Mouse (Mus musculus): ENCODE data around the gene Rcn3. TPM values are rescaled to one million over a fixed set of nuclear protein-coding genes. Genes with fewer than 3 reads are reported as not detected.
"Not testable (repeated sequence)": the region's sequence is repeated elsewhere in the genome, so short reads cannot be mapped to it uniquely, and the experiment has no call there.

Gene Rcn3
- polyA plus RNA-seq, 1 experiment from 2014 or later: 67.4 TPM

DNA sequence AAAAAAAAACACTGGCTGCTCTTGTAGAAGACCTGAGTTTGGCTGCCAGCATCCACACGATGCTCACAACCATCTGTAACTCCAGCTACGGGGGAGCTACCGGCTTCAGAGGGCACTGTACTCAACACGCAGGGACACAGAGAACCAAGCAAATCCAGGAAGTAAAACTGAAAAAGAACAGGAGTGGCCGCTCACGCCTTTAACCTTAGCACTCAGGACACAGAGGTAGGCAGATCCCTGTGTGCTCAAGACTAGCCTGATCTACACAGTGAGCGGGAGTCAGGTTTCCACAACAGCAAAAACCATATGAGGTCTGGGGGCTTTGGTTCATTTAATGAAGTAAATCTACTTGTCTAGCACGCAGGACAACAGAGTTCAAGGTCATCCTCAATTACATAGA is 13.5 kb upstream of the Rcn3 start:
- Histone ChIP-seq H3K27ac (ENCODE audit: low read depth, low read length) (no peak overlapping the region), H3K27me3 (replicated peaks; ENCODE audit: control insufficient read depth, insufficient read depth, low read length) (no peaks in the 10 kb centered on the region), H3K9me3 (replicated peaks; ENCODE audit: control insufficient read depth, low read length) (no peaks in the 10 kb centered on the region), H3K4me1 (ENCODE audit: control insufficient read depth, insufficient read depth, low read length) (no peaks in the 10 kb centered on the region), H3K36me3 (ENCODE audit: control insufficient read depth, insufficient read depth, low read length) (no peaks in the 10 kb centered on the region), H3K4me2 (ENCODE audit: low read length) (no peak overlapping the region), H3K9ac (ENCODE audit: low read length) (no peak overlapping the region), H3K4me3 (ENCODE audit: low read depth, low read length) (no peak overlapping the region)
- DNase-seq (ENCODE audit: low spot score) (no peak), ATAC-seq (no peak)
- 81% methylated on average over 8 of the region's 8 CpGs for WGBS

DNA sequence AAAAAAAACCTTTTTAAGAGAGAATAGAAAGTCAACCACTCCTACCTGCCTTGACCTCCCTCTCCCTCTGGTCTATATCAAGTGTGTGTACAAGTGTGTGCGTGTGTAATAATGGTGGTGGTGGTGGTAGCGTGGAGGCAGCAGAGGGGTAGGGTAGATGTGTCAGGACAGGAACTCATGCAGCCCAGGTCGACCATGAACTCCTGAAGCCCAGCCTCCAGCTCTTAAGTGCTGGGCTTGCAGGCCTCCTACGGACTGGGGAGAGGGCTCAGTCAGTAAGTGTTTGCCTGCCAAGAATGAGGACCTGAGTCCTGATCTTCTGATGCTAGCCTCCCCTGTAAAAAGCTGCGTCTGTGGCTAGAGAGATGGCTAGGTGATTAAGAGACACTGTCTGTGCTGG is 12.9 kb upstream of the Rcn3 start:
- WGBS: 84% methylated on average over 5 of the region's 5 CpGs
- Histone ChIP-seq H3K4me2 (ENCODE audit: low read length) (no peak overlapping the region), H3K9ac (ENCODE audit: low read length) (no peak overlapping the region), H3K9me3 (replicated peaks; ENCODE audit: control insufficient read depth, low read length) (no peaks in the 10 kb centered on the region), H3K27me3 (replicated peaks; ENCODE audit: control insufficient read depth, insufficient read depth, low read length) (no peaks in the 10 kb centered on the region), H3K27ac (ENCODE audit: low read depth, low read length) (no peak overlapping the region), H3K36me3 (ENCODE audit: control insufficient read depth, insufficient read depth, low read length) (no peaks in the 10 kb centered on the region), H3K4me1 (ENCODE audit: control insufficient read depth, insufficient read depth, low read length) (no peaks in the 10 kb centered on the region), H3K4me3 (ENCODE audit: low read depth, low read length) (no peak overlapping the region)
- no peak for DNase-seq (ENCODE audit: low spot score)
- no peak for ATAC-seq

- DNase-seq (ENCODE audit: low spot score) (no peak), ATAC-seq (no peak)
- H3K27ac ChIP-seq (ENCODE audit: low read depth, low read length): no peak within 1 kb of the TSS
- no peaks in the 10 kb centered on the region for H3K36me3 ChIP-seq (ENCODE audit: control insufficient read depth, insufficient read depth, low read length)
- H3K9ac ChIP-seq (ENCODE audit: low read length): no peak within 1 kb of the TSS
- H3K9me3 ChIP-seq (replicated peaks; ENCODE audit: control insufficient read depth, low read length): no peaks in the 10 kb centered on the region
- H3K4me2 ChIP-seq (ENCODE audit: low read length): no peak within 1 kb of the TSS
- H3K27me3 ChIP-seq (replicated peaks; ENCODE audit: control insufficient read depth, insufficient read depth, low read length): no peaks in the 10 kb centered on the region
- H3K4me1 ChIP-seq (ENCODE audit: control insufficient read depth, insufficient read depth, low read length): no peaks in the 10 kb centered on the region
- H3K4me3 ChIP-seq (ENCODE audit: low read depth, low read length): no peak within 1 kb of the TSS
- 79% methylated on average over 7 of the region's 7 CpGs for WGBS
Observed at GRCm38 (mm10) chr7:45103652-45104180, 11.7 kb upstream of the Rcn3 start, which contains the start of gene Fcgrt. Fcgrt (minus strand) TSS chr7:45103851.

- H3K9ac ChIP-seq (ENCODE audit: low read length): no peak overlapping the region
- H3K4me1 ChIP-seq (ENCODE audit: control insufficient read depth, insufficient read depth, low read length): no peaks in the 10 kb centered on the region
- ATAC-seq: no peak
- H3K27ac ChIP-seq (ENCODE audit: low read depth, low read length): no peak overlapping the region
- H3K4me3 ChIP-seq (ENCODE audit: low read depth, low read length): no peak overlapping the region
- H3K27me3 ChIP-seq (replicated peaks; ENCODE audit: control insufficient read depth, insufficient read depth, low read length): no peaks in the 10 kb centered on the region
- no peak for DNase-seq (ENCODE audit: low spot score)
- H3K9me3 ChIP-seq (replicated peaks; ENCODE audit: control insufficient read depth, low read length): no peaks in the 10 kb centered on the region
- 85% methylated on average over 9 of the region's 9 CpGs for WGBS
- H3K4me2 ChIP-seq (ENCODE audit: low read length): no peak overlapping the region
- no peaks in the 10 kb centered on the region for H3K36me3 ChIP-seq (ENCODE audit: control insufficient read depth, insufficient read depth, low read length)
Observed at GRCm38 (mm10) chr7:45102940-45103585, 11.0 kb upstream of the Rcn3 start.

DNA sequence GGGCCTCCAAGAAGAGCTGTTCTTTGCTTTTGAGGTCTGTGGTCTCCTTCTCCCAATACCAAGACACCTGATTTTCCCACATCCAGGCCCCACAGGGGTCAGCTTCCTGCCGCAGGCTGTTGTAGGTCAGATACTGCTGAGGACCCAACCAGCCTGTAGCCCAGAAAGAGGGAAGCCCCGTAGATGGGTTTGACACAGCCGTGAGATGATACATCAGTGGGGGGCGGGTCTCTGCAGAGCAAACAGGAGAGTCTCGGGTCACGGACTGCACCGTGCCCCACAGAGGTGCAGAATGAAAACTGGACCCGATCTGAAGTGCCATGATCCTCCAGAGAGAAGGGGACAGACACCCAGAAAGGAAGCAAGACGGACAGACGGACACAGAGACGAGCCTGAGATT is 10.4 kb upstream of the Rcn3 start:
- no peaks in the 10 kb centered on the region for H3K27me3 ChIP-seq (replicated peaks; ENCODE audit: control insufficient read depth, insufficient read depth, low read length)
- H3K27ac ChIP-seq (ENCODE audit: low read depth, low read length): no peak overlapping the region
- H3K9ac ChIP-seq (ENCODE audit: low read length): no peak overlapping the region
- no peaks in the 10 kb centered on the region for H3K36me3 ChIP-seq (ENCODE audit: control insufficient read depth, insufficient read depth, low read length)
- ATAC-seq (no peak), DNase-seq (ENCODE audit: low spot score) (no peak)
- H3K4me3 ChIP-seq (ENCODE audit: low read depth, low read length): no peak overlapping the region
- WGBS: 87% methylated on average over 11 of the region's 11 CpGs
- H3K4me1 ChIP-seq (ENCODE audit: control insufficient read depth, insufficient read depth, low read length): no peaks in the 10 kb centered on the region
- no peaks in the 10 kb centered on the region for H3K9me3 ChIP-seq (replicated peaks; ENCODE audit: control insufficient read depth, low read length)
- H3K4me2 ChIP-seq (ENCODE audit: low read length): no peak overlapping the region

DNA sequence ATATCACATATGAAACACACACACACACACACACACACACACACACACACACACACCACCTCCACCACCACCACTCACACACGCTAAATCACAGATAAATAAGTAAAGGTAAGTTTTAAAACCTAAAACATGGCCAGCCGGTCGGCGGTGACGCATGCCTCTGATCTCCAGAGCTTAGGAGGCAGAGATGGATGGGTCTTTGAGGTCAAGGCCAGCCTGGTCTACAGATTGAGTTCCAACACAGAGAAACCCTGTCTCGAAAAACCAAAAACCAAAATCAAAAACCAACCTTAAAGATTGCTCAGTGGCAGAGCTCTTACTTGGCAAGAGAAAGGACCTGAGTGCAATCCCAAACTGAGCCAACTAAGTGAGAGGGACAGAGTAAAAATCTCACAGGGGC is 8.0 kb upstream of the Rcn3 start:
- Histone ChIP-seq H3K4me3 (ENCODE audit: low read depth, low read length) (no peak overlapping the region), H3K27ac (ENCODE audit: low read depth, low read length) (no peak overlapping the region), H3K36me3 (ENCODE audit: control insufficient read depth, insufficient read depth, low read length) (no peaks in the 10 kb centered on the region), H3K9me3 (replicated peaks; ENCODE audit: control insufficient read depth, low read length) (no peaks in the 10 kb centered on the region), H3K27me3 (replicated peaks; ENCODE audit: control insufficient read depth, insufficient read depth, low read length) (no peaks in the 10 kb centered on the region), H3K4me2 (ENCODE audit: low read length) (no peak overlapping the region), H3K9ac (ENCODE audit: low read length) (no peak overlapping the region), H3K4me1 (ENCODE audit: control insufficient read depth, insufficient read depth, low read length) (no peaks in the 10 kb centered on the region)
- DNase-seq (ENCODE audit: low spot score): no peak
- no peak for ATAC-seq
- 93% methylated on average over 6 of the region's 6 CpGs for WGBS

DNA sequence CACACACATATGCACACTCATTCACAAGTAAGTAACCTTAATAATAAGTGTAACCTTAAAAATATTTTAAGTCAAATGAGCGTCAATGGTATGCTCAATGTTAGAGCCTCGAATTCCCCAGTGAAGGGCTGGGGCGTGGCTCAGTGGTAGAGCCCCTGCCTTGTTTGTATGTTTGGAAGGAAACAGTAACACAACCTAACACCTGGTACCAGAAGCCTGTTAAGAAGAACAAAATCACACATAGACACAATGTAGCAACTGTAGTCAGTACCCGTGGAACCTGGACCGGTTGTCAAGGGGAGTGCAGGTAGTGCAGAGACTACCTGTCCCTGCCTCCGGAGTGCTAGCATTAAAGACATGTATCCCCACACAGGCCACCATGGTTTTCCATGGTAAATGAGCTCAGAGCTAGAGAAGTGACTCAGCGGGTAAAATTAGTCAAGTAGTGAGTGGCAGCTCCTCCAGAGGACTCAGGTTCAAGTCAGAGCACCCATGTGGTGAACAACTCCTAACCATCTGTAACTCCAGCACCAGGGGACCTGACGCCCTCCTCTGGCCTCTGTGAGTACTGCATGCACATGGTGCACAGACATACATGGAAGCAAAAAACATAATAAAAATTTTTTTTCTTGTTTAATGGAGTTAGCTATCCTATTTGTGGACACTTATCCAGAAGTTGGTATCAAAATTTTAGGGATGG is 6.7 kb upstream of the Rcn3 start:
- H3K36me3 ChIP-seq (ENCODE audit: control insufficient read depth, insufficient read depth, low read length): no peaks in the 10 kb centered on the region
- H3K4me1 ChIP-seq (ENCODE audit: control insufficient read depth, insufficient read depth, low read length): no peaks in the 10 kb centered on the region
- 91% methylated on average over 8 of the region's 8 CpGs for WGBS
- H3K27ac ChIP-seq (ENCODE audit: low read depth, low read length): no peak overlapping the region
- H3K9me3 ChIP-seq (replicated peaks; ENCODE audit: control insufficient read depth, low read length): no peaks in the 10 kb centered on the region
- no peak overlapping the region for H3K4me2 ChIP-seq (ENCODE audit: low read length)
- no peaks in the 10 kb centered on the region for H3K27me3 ChIP-seq (replicated peaks; ENCODE audit: control insufficient read depth, insufficient read depth, low read length)
- H3K9ac ChIP-seq (ENCODE audit: low read length): no peak overlapping the region
- no peak for ATAC-seq
- H3K4me3 ChIP-seq (ENCODE audit: low read depth, low read length): no peak overlapping the region
- DNase-seq (ENCODE audit: low spot score): no peak

DNA sequence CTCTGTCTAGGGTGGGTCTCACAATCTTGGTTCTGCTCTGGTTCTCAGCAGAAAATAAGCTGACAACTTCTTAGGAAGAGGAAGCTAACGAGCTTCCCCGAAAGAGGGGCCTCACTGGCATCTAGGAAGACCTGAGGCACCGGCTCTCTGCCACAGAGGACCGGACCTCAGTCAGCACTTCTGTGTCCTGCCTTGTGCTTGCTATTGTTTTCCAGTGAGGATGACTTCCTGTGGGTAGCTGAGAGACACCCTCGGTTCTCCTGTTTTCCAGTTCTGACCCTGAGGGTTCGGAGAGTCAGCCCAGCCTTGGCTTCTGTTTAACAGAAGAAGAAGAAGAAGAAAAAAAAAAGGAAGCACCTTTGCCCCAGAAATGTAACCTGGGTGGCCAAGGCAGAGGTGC is 5.5 kb upstream of the Rcn3 start:
- H3K36me3 ChIP-seq (ENCODE audit: control insufficient read depth, insufficient read depth, low read length): no peaks in the 10 kb centered on the region
- no peak overlapping the region for H3K27ac ChIP-seq (ENCODE audit: low read depth, low read length)
- WGBS: 41% methylated on average over 6 of the region's 6 CpGs
- ATAC-seq (no peak), DNase-seq (ENCODE audit: low spot score) (no peak)
- no peaks in the 10 kb centered on the region for H3K27me3 ChIP-seq (replicated peaks; ENCODE audit: control insufficient read depth, insufficient read depth, low read length)
- H3K4me1 ChIP-seq (ENCODE audit: control insufficient read depth, insufficient read depth, low read length): no peaks in the 10 kb centered on the region
- no peak overlapping the region for H3K9ac ChIP-seq (ENCODE audit: low read length)
- no peak overlapping the region for H3K4me3 ChIP-seq (ENCODE audit: low read depth, low read length)
- H3K9me3 ChIP-seq (replicated peaks; ENCODE audit: control insufficient read depth, low read length): no peaks in the 10 kb centered on the region
- no peak overlapping the region for H3K4me2 ChIP-seq (ENCODE audit: low read length)

GRCm38 (mm10) chr7:45095965-45096364 is 3.9 kb upstream of the Rcn3 start:
- ATAC-seq; H3K9me3 ChIP-seq (replicated peaks; ENCODE audit: control insufficient read depth, low read length); H3K27ac ChIP-seq (ENCODE audit: low read depth, low read length); H3K27me3 ChIP-seq (replicated peaks; ENCODE audit: control insufficient read depth, insufficient read depth, low read length); H3K9ac ChIP-seq (ENCODE audit: low read length); H3K4me3 ChIP-seq (ENCODE audit: low read depth, low read length); H3K36me3 ChIP-seq (ENCODE audit: control insufficient read depth, insufficient read depth, low read length); H3K4me2 ChIP-seq (ENCODE audit: low read length); DNase-seq (ENCODE audit: low spot score); H3K4me1 ChIP-seq (ENCODE audit: control insufficient read depth, insufficient read depth, low read length): not testable (repeated sequence)
- WGBS: 91% methylated on average over 14 of the region's 14 CpGs

All from forebrain, embryonic 14.5 days (tissue).